Mouse (Mus musculus) lung, adult 2 months (tissue): ENCODE measurements at regions not wholly inside any gene's neighbourhood (a gene's known extent, or its start where the extent isn't known, plus 50 kb on each side); places are given as distances from the start of the nearest gene placed in this dataset.

ENCODE experiments used
- CTCF ChIP-seq: fragments of 200-500 bp; IDR thresholded peaks from 2 replicates; pipeline ENCODE4 v1.5.1; 2011; ENCODE audit warnings: mild to moderate bottlenecking, low read length, control low read depth; ENCODE audit not compliant: insufficient read depth
- POLR2A ChIP-seq: fragments of 200-500 bp; IDR thresholded peaks from 2 replicates; pipeline ENCODE4 v1.6.1; 2011; ENCODE audit warnings: low read depth, mild to moderate bottlenecking, control low read depth, low read length, borderline replicate concordance; ENCODE audit errors: extremely low read depth

GRCm38 (mm10) chr10:96435109-96435508, 181.7 kb upstream of the Btg1 start:
- TF ChIP-seq CTCF (no peak), POLR2A (no peak)
